Mouse (Mus musculus): ENCODE data around the gene Slc22a22. TPM values are rescaled to one million over a fixed set of nuclear protein-coding genes. Genes with fewer than 3 reads are reported as not detected.
"Not testable (repeated sequence)": the region's sequence is repeated elsewhere in the genome, so short reads cannot be mapped to it uniquely, and the experiment has no call there.

Gene Slc22a22
- total RNA-seq, 1 experiment from 2014 or later: not detected

- ATAC-seq (replicated peaks; ENCODE audit: low read depth, poor library complexity, severe bottlenecking): no peak
Observed at GRCm38 (mm10) chr15:57398439-57399148, 78.8 kb downstream of the Slc22a22 start.

- ATAC-seq (replicated peaks; ENCODE audit: low read depth, poor library complexity, severe bottlenecking): no peak
Observed at GRCm38 (mm10) chr15:57394053-57394452, 83.4 kb downstream of the Slc22a22 start.

GRCm38 (mm10) chr15:57380381-57380780 is 97.0 kb downstream of the Slc22a22 start:
- no peak for ATAC-seq (replicated peaks; ENCODE audit: low read depth, poor library complexity, severe bottlenecking)

GRCm38 (mm10) chr15:57366446-57366845 is 111.0 kb downstream of the Slc22a22 start:
- no peak for ATAC-seq (replicated peaks; ENCODE audit: low read depth, poor library complexity, severe bottlenecking)

- no peak for ATAC-seq (replicated peaks; ENCODE audit: low read depth, poor library complexity, severe bottlenecking)
Observed at GRCm38 (mm10) chr15:57355278-57355677, 122.1 kb downstream of the Slc22a22 start.

GRCm38 (mm10) chr15:57340499-57340898 is 136.9 kb downstream of the Slc22a22 start:
- ATAC-seq (replicated peaks; ENCODE audit: low read depth, poor library complexity, severe bottlenecking): no peak

- no peak for ATAC-seq (replicated peaks; ENCODE audit: low read depth, poor library complexity, severe bottlenecking)
Observed at GRCm38 (mm10) chr15:57331326-57331725, 146.1 kb downstream of the Slc22a22 start.

- no peak for ATAC-seq (replicated peaks; ENCODE audit: low read depth, poor library complexity, severe bottlenecking)
Observed at GRCm38 (mm10) chr15:57318001-57318400, 159.4 kb downstream of the Slc22a22 start.

- ATAC-seq (replicated peaks; ENCODE audit: low read depth, poor library complexity, severe bottlenecking): no peak
Observed at GRCm38 (mm10) chr15:57316486-57316885, 160.9 kb downstream of the Slc22a22 start.

GRCm38 (mm10) chr15:57302710-57303109 is 174.7 kb downstream of the Slc22a22 start:
- ATAC-seq (replicated peaks; ENCODE audit: low read depth, poor library complexity, severe bottlenecking): no peak

GRCm38 (mm10) chr15:57278505-57278904 is 198.9 kb downstream of the Slc22a22 start:
- ATAC-seq (replicated peaks; ENCODE audit: low read depth, poor library complexity, severe bottlenecking): no peak

GRCm38 (mm10) chr15:57276411-57276810 is 201.0 kb downstream of the Slc22a22 start:
- no peak for ATAC-seq (replicated peaks; ENCODE audit: low read depth, poor library complexity, severe bottlenecking)

GRCm38 (mm10) chr15:57240061-57240460 is 237.4 kb downstream of the Slc22a22 start:
- ATAC-seq (replicated peaks; ENCODE audit: low read depth, poor library complexity, severe bottlenecking): not testable (repeated sequence)

GRCm38 (mm10) chr15:57230439-57230838 is 247.0 kb downstream of the Slc22a22 start:
- ATAC-seq (replicated peaks; ENCODE audit: low read depth, poor library complexity, severe bottlenecking): no peak

- no peak for ATAC-seq (replicated peaks; ENCODE audit: low read depth, poor library complexity, severe bottlenecking)
Observed at GRCm38 (mm10) chr15:57205315-57205714, 272.1 kb downstream of the Slc22a22 start.

- ATAC-seq (replicated peaks; ENCODE audit: low read depth, poor library complexity, severe bottlenecking): no peak
Observed at GRCm38 (mm10) chr15:57204444-57204930, 272.9 kb downstream of the Slc22a22 start.

Measured in common myeloid progenitor, adult 5-6 weeks (primary cell).